Mouse (Mus musculus) heart, embryonic 11.5 days (tissue): Measurements from ENCODE around the gene Cacna2d3. TPM values are rescaled to one million over a fixed set of nuclear protein-coding genes. Genes with fewer than 3 reads are reported as not detected.

Experiments used
- ATAC-seq: fragments of 200-750 bp; cut with Nextera tagmentation; replicated peaks from 2 replicates; pipeline ENCODE4 v1.8.0; 2017; ENCODE audit warnings: moderate library complexity; ENCODE audit not compliant: insufficient number of reproducible peaks, low FRiP score, low TSS enrichment
- H3K27ac ChIP-seq: fragments of 300-500 bp; sonication (generic); 2 replicates; pipeline ENCODE4 v1.5.1; 2014; ENCODE audit warnings: mild to moderate bottlenecking, low read depth, low read length
- H3K27me3 ChIP-seq: fragments of 300-500 bp; sonication (generic); 2 replicates; pipeline ENCODE4 v1.6.1; 2014; ENCODE audit warnings: mild to moderate bottlenecking, low read length, mixed read lengths; ENCODE audit not compliant: control insufficient read depth, insufficient read depth
- H3K36me3 ChIP-seq: fragments of 300-500 bp; sonication (generic); 2 replicates; pipeline ENCODE4 v1.6.1; 2014; ENCODE audit warnings: mild to moderate bottlenecking, low read length, moderate library complexity, mixed read lengths; ENCODE audit not compliant: control insufficient read depth, insufficient read depth
- H3K4me1 ChIP-seq: fragments of 300-500 bp; sonication (generic); 2 replicates; pipeline ENCODE4 v1.6.1; 2014; ENCODE audit warnings: low read length; ENCODE audit not compliant: control insufficient read depth, insufficient read depth
- H3K4me2 ChIP-seq: fragments of 300-500 bp; sonication (generic); 2 replicates; pipeline ENCODE4 v1.6.1; 2014; ENCODE audit warnings: mild to moderate bottlenecking, moderate library complexity
- H3K4me3 ChIP-seq: fragments of 300-500 bp; sonication (generic); 2 replicates; pipeline ENCODE4 v1.5.1; 2014; ENCODE audit warnings: low read depth, low read length
- H3K9ac ChIP-seq: fragments of 300-500 bp; sonication (generic); 2 replicates; pipeline ENCODE4 v1.6.1; 2014; ENCODE audit warnings: mild to moderate bottlenecking, low read depth, low read length, moderate library complexity
- H3K9me3 ChIP-seq: fragments of 300-500 bp; sonication (generic); replicated peaks from 2 replicates; pipeline ENCODE4 v1.6.1; 2016; ENCODE audit warnings: low read length; ENCODE audit not compliant: control insufficient read depth
- WGBS: fragments of 180-500 bp; shearing (Covaris S2); extraction: QIAGEN DNeasy Blood & Tissue Kit; methylation state at CpG from one replicate; pipeline ENCODE4 v1.1.7; 2014; ENCODE audit not compliant: insufficient replicate concordance; 5-methylcytosine and 5-hydroxymethylcytosine counted together
- polyA plus RNA-seq: library from polyadenylated mRNA; unstranded; fragments of >200 nt; fragmentation: Nextera tagmentation; extraction: Ambion mirVana; gene quantifications from 2 replicates; pipeline ENCODE4 v1.2.1, GENCODE M21; 2014

The Cacna2d3 gene
- polyA plus RNA-seq, 1 experiment from 2014 or later: 2.6 TPM

DNA sequence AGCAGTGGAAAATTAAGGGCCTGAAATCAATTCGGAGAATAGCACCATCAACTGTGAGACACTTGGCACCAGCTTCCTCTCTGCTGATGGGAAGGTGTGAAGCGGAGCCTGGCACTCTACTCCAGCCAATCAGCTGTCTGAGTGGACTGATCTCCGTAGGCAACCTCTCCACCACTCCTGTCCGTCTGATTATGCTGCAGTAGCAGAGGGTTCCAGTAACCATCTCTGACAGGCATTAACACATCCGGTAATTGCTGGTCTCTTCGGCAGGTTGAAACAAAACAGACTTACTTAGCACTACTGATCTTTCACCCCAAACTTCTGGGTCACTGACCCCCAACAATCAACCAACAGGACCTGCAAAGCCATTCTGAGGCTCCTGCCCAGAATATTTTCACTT lies 112.9 kb downstream of the Cacna2d3 start:
- no peak overlapping the region for H3K27ac ChIP-seq
- H3K9ac ChIP-seq: no peak overlapping the region
- no peak overlapping the region for H3K4me3 ChIP-seq
- WGBS: 51% methylated on average over 6 of the region's 6 CpGs
- H3K36me3 ChIP-seq: no peaks in the 10 kb centered on the region
- no peak overlapping the region for H3K4me2 ChIP-seq
- H3K27me3 ChIP-seq: no peaks in the 10 kb centered on the region
- ATAC-seq: no peak
- no peaks in the 10 kb centered on the region for H3K4me1 ChIP-seq
- no peaks in the 10 kb centered on the region for H3K9me3 ChIP-seq

DNA sequence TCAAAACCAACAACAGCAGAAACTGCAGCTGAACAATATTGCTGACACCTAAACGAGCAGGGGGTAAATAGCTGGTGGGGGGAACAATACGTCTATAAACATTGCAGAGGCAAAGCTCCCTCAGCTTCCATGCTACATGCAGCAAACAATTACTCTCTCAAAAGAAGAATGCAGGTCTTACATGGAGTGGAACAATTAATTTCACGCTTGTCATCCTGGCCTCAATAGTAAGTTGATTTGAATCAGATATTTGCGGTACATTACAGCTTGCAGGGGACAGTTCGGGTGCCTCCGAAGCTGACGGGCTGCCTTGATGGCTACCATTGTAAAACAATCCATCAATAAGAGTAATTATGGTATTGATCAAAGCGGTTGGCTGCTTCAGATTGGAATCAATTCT lies 122.2 kb downstream of the Cacna2d3 start:
- WGBS: 81% methylated on average over 8 of the region's 8 CpGs
- no peak overlapping the region for H3K9ac ChIP-seq
- no peak for ATAC-seq
- no peak overlapping the region for H3K4me2 ChIP-seq
- H3K4me1 ChIP-seq: no peaks in the 10 kb centered on the region
- no peaks in the 10 kb centered on the region for H3K27me3 ChIP-seq
- H3K9me3 ChIP-seq: no peaks in the 10 kb centered on the region
- H3K4me3 ChIP-seq: no peak overlapping the region
- H3K36me3 ChIP-seq: no peaks in the 10 kb centered on the region
- H3K27ac ChIP-seq: no peak overlapping the region

- Histone ChIP-seq H3K27me3 (no peaks in the 10 kb centered on the region), H3K9ac (no peak overlapping the region), H3K4me2 (no peak overlapping the region), H3K27ac (no peak overlapping the region), H3K4me3 (no peak overlapping the region), H3K4me1 (no peaks in the 10 kb centered on the region), H3K36me3 (no peaks in the 10 kb centered on the region), H3K9me3 (no peaks in the 10 kb centered on the region)
- WGBS: 80% methylated on average over 4 of the region's 4 CpGs
- no peak for ATAC-seq
These were observed 128.8 kb downstream of the Cacna2d3 start for GRCm38 (mm10) chr14:29592896-29593295.

DNA sequence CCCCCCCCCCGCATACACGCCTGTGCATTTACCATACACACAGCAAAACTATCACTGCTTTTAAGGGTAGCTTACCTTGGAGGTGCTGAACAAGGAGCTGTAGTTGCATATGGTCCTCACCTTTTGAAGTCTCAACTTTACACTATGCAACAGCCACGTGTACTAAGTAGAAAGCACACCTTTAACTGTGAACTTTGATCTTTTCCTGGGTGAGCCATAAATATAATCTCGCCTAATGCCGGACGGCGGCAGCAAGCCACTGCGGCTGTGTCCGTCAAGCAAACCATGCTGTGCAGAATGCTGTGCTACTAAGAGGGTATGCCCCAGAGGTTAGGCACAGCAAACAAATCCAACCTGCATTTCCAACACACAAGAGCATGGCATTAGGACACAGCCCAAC lies 132.0 kb downstream of the Cacna2d3 start:
- no peak overlapping the region for H3K27ac ChIP-seq
- no peak overlapping the region for H3K9ac ChIP-seq
- WGBS: 88% methylated on average over 9 of the region's 9 CpGs
- no peaks in the 10 kb centered on the region for H3K36me3 ChIP-seq
- no peak for ATAC-seq
- no peaks in the 10 kb centered on the region for H3K9me3 ChIP-seq
- H3K4me2 ChIP-seq: no peak overlapping the region
- no peaks in the 10 kb centered on the region for H3K4me1 ChIP-seq
- H3K4me3 ChIP-seq: no peak overlapping the region
- H3K27me3 ChIP-seq: no peaks in the 10 kb centered on the region

DNA sequence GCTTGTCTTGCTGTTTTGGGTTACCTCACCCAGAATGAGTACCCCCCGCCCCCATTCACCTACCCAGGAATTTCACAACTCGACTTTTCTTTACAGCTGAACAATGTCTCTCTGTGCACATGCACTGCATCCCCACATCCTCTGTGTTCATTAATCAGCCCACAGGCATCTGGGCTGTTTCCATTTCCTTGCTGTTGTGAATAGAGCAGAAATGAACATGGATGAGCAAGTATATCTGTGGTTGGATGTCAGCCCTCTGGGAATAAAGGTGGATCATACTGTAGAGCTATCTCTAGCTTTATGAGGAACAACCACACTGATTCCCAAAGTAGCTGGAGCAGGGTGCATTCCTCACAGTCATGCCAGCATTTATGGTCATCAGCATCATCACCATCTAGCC lies 139.7 kb downstream of the Cacna2d3 start:
- no peaks in the 10 kb centered on the region for H3K36me3 ChIP-seq
- no peak overlapping the region for H3K4me2 ChIP-seq
- H3K9ac ChIP-seq: no peak overlapping the region
- H3K27ac ChIP-seq: no peak overlapping the region
- H3K4me1 ChIP-seq: no peaks in the 10 kb centered on the region
- no peak for ATAC-seq
- H3K9me3 ChIP-seq: no peaks in the 10 kb centered on the region
- H3K27me3 ChIP-seq: no peaks in the 10 kb centered on the region
- H3K4me3 ChIP-seq: no peak overlapping the region
- WGBS: 56% methylated on average over 2 of the region's 2 CpGs

GRCm38 (mm10) chr14:29577786-29578185 lies 143.9 kb downstream of the Cacna2d3 start:
- Histone ChIP-seq H3K4me1 (no peaks in the 10 kb centered on the region), H3K4me3 (no peak overlapping the region), H3K4me2 (no peak overlapping the region), H3K9ac (no peak overlapping the region), H3K36me3 (no peaks in the 10 kb centered on the region), H3K27me3 (no peaks in the 10 kb centered on the region), H3K9me3 (no peaks in the 10 kb centered on the region), H3K27ac (no peak overlapping the region)
- 61% methylated on average over 1 of the region's 1 CpGs for WGBS
- no peak for ATAC-seq

- Histone ChIP-seq H3K9me3 (no peaks in the 10 kb centered on the region), H3K36me3 (no peaks in the 10 kb centered on the region), H3K4me2 (no peak overlapping the region), H3K27me3 (no peaks in the 10 kb centered on the region), H3K9ac (no peak overlapping the region), H3K27ac (no peak overlapping the region), H3K4me3 (no peak overlapping the region), H3K4me1 (no peaks in the 10 kb centered on the region)
- 37% methylated on average over 5 of the region's 5 CpGs for WGBS
- no peak for ATAC-seq
These were observed 146.1 kb downstream of the Cacna2d3 start for GRCm38 (mm10) chr14:29575551-29575950.

- no peaks in the 10 kb centered on the region for H3K9me3 ChIP-seq
- H3K4me2 ChIP-seq: no peak overlapping the region
- H3K27me3 ChIP-seq: no peaks in the 10 kb centered on the region
- peaks cover 2% of the 10 kb centered on the region; the same call in 1 of the 2 replicates for H3K4me1 ChIP-seq
- no peak overlapping the region for H3K27ac ChIP-seq
- no peaks in the 10 kb centered on the region for H3K36me3 ChIP-seq
- ATAC-seq: no peak
- WGBS: 57% methylated on average over 6 of the region's 6 CpGs
- no peak overlapping the region for H3K4me3 ChIP-seq
- H3K9ac ChIP-seq: no peak overlapping the region
These were observed 159.0 kb downstream of the Cacna2d3 start for GRCm38 (mm10) chr14:29562704-29563103.

DNA sequence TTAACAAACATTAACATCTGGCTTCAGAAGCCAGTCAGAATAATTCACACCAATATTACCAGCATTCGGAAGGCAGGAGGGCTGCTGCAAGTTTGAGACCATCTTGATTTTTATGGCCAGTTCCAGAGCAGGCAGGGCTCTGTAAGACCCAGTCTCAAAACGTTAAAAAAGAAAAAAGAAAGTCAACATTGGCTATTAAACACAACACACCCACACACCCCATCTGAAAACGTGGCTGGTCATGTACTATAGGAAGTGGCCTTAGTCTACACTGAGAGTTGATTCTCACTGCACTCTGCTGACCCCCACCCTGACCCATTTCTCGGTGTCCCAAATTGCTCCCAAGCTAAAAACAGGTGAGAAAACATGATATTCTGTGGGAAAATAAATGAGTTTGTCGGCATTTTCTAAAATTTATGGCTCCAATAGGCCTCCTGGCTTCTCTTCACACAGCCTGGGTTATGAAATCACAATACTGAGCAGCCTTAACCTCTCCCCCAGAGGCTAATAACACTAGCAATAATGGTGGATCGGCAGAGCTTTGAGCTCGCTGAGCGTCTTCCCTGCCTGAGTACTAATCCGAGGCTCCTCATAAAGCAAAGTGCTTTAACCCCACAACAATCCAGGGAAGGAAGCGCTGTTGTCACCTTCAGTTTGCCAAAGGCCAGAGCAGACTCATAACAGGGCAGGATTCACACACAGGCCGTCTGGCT lies 160.4 kb downstream of the Cacna2d3 start:
- H3K27me3 ChIP-seq: no peaks in the 10 kb centered on the region
- WGBS: 81% methylated on average over 11 of the region's 11 CpGs
- no peak for ATAC-seq
- no peak overlapping the region for H3K9ac ChIP-seq
- H3K36me3 ChIP-seq: no peaks in the 10 kb centered on the region
- no peak overlapping the region for H3K27ac ChIP-seq
- H3K4me2 ChIP-seq: no peak overlapping the region
- H3K9me3 ChIP-seq: no peaks in the 10 kb centered on the region
- H3K4me3 ChIP-seq: no peak overlapping the region
- no peaks in the 10 kb centered on the region for H3K4me1 ChIP-seq
